Mouse (Mus musculus): ENCODE measurements around the gene Ap4b1.
"Not testable (repeated sequence)": the region's sequence is repeated elsewhere in the genome, so short reads cannot be mapped to it uniquely, and the experiment has no call there.

The Ap4b1 gene

DNA sequence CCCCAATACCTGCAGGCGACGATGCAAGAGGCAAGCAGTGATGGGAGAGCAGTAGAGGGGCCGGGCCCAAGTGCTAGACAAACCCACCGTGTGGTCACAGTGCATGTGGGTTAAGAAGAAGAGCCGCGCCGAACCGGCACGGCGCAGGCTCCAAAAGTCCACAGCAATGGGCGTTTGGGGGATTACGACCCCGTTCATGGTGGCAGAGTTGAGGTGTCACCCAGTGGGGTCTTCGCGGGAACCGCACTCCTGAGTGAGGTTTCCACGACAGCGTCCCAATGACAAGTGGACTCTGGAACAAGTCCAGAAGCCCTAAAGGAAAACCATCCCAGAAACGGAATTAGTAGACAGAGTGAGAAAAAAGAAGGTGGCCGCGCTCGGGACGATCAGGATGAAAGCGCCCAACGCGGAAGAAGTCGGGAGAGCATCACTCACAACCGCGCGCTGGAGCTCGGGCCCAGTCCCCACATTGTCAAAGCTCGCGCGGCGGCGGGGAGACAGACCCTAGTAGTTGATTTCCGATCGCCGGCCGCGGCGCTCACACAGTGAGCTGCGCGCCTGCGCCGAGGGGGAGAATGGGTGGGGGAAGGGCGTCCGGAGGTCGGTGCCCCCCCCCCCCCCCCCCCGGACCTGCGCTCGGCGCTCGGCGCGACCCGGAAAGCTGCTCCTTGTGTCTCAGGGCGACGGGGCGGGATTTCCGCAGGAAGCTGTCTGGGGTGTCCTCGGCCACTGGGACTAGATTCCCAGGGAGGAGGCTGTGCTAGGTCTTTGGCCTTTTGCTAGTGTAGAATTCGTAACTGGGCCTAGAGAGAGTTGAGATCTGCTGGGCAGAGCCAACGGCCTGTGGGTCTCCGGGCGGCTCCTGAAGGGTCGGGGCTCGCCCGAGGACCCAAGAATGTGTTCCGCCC is at the start of gene Ap4b1, which contains the start of the genes Dclre1b and Gm43064:
TSS of gene Ap4b1 (plus strand) at position 630 of the 908 bp plus-strand sequence.
TSS of gene Dclre1b (minus strand) at position 554 of the 908 bp plus-strand sequence.
TSS of gene Gm43064 (plus strand) at position 683 of the 908 bp plus-strand sequence.
- DNase-seq (ENCODE audit: low spot score), result peak; percentile 87

DNA sequence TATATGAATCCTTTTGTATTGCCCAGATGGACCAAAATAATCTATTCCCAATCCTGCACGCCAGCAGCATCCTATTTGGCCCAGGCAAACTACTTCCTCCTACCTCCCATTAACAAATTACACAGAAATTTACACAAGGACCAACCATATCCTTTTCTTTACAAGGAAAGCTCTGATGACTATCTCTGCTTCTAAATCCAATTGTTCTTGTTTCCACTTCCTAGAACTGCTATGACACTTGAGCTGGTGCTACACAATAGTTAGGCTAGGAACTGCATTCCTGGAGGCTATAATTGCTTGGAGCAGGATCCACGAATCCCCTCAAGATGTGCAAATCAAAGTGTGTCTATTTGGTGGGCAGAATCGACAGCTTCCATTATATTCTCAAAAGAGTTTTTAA is 42.5 kb upstream of the Ap4b1 start:
- DNase-seq (ENCODE audit: low spot score), result no peak

DNA sequence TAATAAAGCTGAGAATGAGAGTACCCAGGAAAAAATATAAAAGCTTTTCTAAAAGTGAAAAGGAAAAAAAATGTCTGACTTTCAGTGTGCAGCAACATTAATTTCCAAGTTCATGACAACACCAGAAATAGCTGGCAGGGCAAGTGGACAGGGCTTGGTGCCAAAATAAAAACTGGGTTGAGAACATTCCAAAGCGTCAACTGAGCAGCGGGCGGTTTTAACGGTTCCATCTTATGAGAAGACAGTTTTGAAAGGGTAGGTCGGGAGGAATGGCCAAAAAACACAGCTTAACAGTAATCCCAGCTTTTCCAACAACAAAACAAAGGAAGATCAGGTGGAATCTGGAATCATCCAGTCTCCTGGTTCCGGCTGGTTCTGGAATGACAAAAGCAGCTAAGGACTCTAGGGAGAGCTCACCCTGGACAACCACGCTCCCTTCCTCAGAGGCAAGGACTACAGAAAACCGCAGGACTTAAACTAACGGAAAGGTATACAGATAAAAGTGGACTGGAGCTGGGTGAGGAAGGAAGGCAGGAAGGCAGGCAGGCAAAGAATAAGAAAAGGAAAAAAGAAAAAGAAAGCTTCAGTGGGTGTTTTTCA is 37.7 kb upstream of the Ap4b1 start:
- DNase-seq (ENCODE audit: low spot score), result no peak

DNA sequence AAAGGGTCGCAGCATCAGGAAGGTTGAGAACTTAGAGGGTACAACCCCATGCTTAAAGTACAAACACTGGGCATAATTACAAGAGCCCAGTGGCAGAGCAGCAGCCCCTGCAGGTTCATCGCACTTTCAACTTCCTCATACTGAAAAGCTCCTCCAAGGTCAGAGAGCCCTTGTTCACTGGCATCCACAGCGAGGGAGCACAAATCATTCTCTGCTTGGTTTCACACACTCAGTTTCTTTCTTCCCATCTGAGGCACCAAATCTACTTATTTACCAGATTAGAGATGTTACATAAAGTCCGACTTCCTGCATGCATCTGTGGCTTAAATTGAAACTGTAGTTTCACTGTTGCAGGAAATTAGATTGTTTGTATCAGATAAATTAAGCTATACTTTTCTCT is 36.5 kb upstream of the Ap4b1 start:
- no peak for DNase-seq (ENCODE audit: low spot score)

DNA sequence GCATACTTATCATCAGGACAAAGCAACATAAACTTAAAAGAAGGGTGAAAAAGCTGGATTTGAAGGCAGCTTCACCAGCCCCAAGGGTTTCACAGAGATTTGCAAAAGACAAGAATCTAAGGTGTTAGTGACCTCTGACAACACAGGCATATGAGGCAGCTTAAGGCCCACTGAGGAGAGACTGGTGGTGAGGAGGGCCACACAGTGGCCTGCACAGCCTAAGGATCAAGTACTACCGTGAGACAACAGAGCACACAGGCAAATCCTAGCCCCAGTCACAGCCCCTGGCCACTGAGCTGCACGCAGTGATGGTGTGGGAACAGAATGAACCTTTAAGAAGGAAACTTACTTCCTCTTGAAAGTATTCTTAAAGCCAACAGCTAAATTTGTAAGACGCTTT is 35.8 kb upstream of the Ap4b1 start:
- no peak for DNase-seq (ENCODE audit: low spot score)

DNA sequence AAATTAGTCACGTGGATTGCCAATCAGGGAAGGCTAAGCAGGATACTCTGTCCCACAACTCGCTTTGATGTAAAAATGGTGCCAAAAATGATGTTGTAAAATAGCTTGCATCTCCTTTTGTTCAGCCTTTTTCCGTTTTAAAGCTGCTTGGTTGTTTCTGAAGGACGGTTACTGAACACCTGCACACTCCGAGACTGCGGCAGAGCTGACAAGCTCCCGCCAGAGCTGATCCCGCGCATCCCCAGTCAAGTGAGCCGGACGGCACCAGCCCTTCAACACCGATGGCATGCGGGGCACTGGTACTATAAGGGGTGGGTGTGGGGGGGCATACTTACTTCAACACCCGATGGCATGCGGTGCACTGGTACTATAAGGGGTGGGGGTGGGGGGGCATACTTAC is 35.3 kb upstream of the Ap4b1 start:
- DNase-seq (ENCODE audit: low spot score), result no peak

DNA sequence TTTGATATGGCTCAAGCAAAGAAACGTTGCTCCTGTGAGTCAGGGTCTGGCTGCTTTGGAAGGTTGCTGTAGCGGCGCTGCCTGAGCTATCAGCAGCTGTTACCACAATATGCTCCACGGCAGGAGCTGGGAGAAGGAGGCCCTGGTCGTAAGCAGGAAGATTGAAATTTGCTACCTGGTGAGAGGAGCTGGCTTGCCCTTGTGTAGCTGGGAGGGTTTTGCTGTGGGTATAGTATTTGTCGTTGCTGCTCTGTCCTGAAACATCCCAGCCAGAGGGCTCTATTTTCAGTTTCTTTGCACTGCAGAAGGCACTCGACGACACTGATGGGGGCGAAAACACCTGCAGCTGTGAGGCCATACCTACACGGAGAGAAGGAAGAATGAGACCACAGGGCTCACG is 31.4 kb upstream of the Ap4b1 start:
- DNase-seq (ENCODE audit: low spot score), result no peak

DNA sequence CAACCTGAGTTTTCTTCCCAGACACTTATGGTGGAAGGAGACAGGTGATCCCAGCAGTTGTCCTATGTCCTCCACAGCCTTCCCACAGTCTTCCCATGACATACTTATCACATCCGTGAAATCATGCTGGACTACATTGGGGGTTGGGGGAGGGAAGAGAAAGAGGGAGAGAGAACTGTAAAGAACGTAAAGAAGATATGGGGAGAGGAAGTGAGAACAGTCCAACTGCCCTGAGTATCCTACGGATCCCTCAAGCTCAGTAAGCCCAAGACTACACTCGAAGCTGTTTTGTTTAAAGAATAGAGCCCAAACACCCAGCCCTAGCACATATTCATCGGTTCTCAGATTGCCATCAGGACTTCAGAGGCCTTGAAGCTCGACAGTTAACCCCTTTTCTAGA is 30.7 kb upstream of the Ap4b1 start:
- no peak for DNase-seq (ENCODE audit: low spot score)

DNA sequence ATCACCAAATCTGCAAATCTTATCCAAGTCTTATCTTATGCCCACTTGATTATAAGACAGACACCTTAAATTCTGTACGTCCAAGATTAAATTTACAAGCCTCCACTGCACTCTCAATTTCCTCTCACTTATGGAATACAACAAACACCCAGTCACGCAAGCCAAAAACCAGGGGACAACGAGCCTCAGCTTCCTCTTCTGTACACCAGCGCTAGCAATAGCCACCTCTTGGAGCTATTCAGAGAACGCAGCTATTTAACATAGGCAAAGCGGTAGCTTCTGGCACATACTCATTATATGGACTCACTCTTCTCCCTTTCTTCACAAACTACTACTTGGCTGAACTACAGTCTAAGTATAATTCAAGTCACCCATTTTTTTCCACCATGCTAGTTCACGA is 30.1 kb upstream of the Ap4b1 start:
- no peak for DNase-seq (ENCODE audit: low spot score)

DNA sequence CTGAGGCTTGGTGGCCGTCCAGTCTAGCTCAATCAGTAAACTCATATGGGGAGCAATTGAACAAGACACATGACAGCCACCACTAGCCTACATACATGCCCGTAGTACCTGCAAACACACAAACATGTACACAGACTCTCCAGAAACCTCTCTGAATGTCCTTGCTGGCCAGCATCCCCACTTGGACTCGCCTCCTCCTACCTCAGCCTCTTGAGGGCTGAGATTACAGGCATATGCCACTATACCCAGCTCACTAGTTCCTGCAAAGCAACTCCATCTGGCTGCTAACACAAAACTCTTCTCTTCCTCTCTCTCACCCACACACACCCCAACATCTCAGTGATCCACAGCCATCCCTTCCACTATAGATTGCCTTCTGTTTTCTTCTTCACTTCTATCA is 29.0 kb upstream of the Ap4b1 start:
- DNase-seq (ENCODE audit: low spot score), result no peak

DNA sequence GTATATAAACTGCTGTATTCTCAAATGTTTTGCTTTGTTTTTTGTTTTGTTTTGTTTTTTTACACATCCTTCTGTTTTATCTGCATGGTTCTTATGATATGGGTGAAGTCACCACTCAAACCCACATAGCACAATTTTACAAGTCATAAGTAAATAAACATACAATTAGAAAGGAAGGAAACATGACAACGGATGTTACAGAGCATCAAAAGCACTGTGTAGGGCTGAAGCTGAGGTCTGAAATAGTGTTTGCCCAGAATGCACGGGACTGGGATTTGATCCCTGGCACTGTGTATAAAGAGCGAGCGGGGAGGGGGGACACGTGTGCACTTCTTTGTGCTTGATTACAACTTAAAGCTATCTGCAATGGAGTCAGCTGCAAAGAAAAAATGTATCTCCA is 28.5 kb upstream of the Ap4b1 start:
- no peak for DNase-seq (ENCODE audit: low spot score)

DNA sequence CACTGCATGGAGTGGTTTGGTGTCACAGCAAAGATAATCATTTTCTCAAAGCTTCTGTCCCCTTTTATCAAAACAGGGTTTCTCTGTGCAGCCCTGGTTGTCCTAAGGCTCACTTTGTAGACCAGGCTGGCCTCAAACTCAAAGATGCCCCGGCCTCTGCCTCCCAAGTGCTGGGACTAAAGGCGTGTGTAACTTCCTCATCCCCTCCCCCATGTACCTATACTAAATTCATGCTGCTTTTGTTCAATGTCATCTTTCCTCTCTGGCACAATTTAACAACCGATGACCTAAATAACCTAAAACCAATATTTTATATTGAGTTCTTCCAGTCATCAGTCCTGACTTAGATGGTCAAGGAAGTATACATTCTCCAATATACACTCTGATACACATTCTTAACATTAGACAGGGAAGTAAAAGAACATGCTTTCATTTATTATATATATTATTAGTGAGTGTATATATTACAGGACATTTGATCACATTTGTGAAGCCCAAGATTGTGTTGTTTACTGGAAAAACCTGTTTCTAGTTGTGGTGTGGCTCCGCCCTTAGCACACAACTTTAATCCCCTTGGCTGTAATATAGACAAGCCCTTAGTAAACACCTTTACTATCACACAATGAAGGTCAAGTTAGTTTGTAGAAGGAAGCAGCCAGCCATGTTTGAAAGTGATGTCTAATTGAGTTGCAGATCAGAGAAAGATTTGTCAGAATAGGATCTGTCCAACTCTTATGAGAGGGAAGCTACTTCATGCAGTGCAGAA is 26.3 kb upstream of the Ap4b1 start:
- DNase-seq (ENCODE audit: low spot score), result no peak

DNA sequence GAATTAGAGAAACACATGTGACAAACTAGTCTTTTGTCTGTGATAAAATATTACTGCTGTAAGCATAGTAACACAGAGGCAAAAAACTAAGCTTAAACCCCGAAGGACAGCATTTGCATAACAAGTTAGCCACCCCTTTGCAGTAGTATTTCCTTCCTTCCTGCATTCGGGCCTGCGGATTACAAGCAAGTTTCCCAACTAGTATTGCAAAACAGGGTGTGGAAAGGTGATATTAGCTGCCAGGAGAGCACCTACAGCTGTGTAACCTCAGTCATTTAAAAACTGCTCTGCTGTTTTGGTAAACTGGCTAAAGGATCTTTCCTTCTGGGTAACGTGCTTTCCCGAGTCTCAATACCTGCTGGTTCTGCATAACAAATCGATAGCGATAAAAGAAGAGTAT is 22.1 kb upstream of the Ap4b1 start:
- no peak for DNase-seq (ENCODE audit: low spot score)

DNA sequence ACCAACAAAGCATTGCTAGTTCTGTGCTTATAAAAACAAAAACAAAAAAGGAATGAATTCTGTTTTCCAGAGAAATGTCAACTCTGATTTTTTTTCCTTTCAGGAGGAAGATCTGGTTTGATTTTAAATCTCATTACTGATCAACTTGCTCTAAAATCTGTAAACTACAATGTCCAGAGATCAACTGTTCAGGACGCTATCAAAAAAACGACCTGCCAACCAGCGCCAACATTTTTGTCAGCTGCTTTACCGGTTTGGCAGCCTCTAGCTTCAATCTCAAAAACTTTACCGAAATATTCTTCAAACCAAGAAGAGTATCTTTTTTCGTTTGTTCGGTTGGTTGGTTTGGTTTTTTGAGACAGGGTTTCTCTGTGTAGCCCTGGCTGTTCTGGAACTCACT is 20.2 kb upstream of the Ap4b1 start:
- DNase-seq (ENCODE audit: low spot score), result no peak

DNA sequence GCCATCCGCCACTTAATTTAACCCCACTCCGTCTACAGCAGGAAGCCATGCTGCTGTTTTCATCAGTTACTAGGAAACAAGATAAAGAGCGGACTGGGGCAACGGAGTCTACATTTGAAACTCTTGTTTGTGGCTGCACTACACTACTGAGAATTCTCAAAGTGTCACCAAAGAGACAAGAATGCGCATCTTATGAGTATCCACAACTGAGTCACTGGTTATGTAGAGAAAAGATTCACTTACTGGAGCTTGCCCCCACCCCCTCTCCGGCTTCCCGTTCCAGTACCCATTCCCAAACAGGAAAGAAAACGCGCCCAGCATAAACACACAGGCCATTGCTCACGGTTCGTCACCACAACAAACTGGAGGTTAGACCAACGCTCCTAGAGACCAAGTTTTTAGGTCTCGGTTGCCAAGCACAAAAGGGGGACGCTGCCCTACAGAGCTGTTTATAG is 19.4 kb upstream of the Ap4b1 start:
- peak; percentile 66 for DNase-seq (ENCODE audit: low spot score)

DNA sequence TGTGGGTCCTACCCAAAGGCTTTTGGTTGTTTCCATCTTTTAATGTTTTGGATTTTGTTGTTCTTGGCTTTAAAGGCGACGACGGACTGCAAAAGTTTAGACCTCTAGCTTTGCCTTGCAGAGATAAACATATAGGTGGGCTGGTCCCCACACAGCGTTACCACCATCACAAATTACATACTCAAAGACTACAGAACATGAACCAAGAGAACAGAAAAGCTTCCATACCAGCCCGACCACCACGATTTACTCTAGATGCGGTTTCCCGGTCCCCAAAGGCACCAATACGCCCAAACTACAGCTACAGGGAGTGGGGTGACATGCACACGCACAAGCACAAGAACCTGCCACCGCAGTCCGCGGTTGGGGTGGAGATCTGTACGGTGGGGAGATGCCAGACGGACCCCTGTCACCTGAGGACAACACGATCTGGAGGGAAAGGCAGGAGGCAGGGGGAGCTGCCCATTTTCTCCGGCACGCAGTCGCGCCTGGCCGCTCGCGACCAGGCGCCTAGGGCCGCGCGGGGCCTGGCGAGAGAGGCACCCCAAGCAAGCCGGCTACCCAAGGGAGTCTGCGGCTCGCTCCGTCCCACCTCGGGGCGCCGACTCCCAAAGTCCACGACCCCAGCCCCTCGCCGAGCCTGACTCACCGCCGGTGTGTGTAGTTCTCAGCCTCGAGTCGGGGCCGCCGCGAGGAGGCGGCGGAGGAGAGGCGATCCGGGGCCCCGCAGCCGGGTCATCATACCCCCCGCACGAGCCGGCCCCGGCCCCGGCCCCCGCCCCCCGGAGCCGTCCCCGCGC is 18.8 kb upstream of the Ap4b1 start:
- DNase-seq (ENCODE audit: low spot score), result peak; percentile 53

DNA sequence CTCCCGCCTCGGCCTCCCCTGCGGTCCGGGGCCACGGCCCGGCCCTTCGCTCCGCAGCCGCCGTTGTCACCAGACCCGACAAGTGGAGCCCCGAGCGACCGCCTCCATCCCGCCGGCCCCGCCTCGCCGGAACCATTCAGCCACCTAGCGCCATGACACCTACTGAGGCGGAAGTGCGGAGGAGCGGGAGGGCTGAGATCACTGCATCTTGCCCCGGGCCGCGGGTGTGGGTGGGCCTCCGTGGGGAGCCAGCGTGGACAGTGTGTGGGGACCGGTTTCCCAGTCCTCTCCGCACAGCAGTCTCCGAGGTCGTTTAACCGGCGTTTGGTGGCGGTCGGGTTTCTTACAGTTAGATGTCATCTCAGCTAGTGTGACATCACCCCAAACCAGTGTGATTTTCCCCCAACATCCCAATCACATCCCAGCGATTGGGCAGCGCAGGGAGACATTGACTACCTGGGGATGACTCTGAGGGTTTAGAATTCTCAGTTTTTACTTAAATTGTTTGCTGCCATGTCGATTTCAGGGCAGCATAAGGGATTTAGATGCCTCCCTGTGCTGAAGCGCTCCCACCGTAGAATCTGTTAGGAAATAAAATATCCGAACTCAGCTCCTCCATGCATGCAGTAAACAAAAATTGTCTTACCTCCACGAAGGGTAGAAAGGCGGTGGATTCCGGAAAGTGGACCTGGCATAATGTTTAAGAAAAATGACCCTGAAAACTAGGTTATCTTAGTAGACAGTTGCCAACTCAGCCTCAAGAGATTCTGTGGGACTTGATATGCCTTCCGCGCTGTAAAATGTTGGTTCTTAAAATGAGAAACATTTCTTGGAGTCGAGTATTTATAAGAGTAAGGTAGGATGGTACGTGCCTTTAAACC is 17.9 kb upstream of the Ap4b1 start, which contains the start of gene Hipk1:
TSS of gene Hipk1 (minus strand) at position 334 of the 881 bp plus-strand sequence.
- peak; percentile 88 for DNase-seq (ENCODE audit: low spot score)

DNA sequence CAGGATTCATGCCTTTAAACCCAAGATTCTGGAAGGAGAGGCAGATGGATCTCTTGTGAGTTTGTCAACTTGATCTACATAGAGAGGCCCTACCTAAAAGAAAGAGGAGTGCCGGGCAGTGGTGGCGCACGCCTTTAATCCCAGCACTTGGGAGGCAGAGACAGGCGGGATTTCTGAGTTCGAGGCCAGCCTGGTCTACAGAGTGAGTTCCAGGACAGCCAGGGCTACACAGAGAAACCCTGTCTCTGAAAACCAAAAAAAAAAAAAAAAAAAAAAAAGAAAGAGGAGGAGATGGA is 17.3 kb upstream of the Ap4b1 start:
- DNase-seq (ENCODE audit: low spot score), result not testable (repeated sequence)

DNA sequence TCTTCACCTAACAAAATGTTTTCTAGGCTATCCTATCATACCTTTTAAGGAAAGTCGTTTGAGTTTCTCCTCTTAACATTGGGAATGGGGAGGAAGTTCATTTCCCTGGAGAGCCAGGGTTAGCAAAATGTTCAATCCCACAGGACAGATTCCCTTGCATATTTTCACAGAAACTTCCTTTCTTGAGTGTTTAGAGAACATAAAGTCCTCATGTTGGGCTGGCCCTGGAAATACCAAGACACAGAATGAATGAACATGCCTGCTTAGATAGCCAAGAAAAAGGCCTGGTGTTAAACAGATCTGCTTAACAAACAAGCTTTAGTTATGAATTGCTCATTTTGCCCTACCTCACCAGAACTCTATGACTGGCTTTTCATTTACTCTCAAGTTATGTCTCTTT is 16.8 kb upstream of the Ap4b1 start:
- no peak for DNase-seq (ENCODE audit: low spot score)

DNA sequence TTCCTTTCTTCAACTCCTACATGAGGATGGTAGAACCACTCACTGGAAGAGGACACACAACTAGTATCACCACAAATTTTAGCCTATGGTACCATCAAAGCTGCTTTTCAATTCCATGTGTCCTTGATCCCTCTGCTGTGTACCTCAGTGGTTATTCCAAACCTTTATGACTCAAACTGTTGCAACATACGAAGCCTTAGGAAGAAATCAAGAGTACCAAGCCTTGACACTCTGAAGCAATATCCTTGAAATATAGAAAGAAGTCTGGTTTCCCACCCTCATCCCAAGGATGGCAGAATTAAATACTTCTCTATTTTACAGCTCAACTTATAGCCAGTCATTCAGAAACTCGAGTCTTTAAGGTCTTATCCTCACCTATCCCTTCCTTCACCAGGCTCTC is 12.9 kb upstream of the Ap4b1 start:
- no peak for DNase-seq (ENCODE audit: low spot score)

DNA sequence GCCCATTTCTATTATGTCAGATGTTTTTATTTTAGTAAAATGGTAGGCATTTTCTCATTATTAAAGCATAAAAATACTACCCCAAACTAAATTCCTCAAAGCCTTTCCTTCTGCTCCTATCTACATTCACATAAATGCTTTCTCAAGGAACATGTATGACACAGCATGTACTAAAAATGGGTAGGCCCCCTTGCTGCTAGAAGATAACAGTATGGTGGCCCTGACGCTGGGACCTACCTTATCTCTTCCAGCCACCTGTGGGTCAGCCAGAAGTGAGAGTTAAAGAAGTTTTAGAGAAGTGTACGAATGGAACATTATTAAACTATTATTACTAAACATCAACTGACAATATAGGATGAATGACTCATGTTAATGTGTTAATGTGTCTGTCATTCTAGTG is 9.8 kb upstream of the Ap4b1 start:
- peak; percentile 93 for DNase-seq (ENCODE audit: low spot score)
